Mouse (Mus musculus) lung, adult 2 months (tissue): ENCODE data around the gene Anxa1.

Experiments used
- CTCF ChIP-seq: fragments of 200-500 bp; IDR thresholded peaks from 2 replicates; pipeline ENCODE4 v1.5.1; 2011; ENCODE audit warnings: mild to moderate bottlenecking, low read length, control low read depth; ENCODE audit not compliant: insufficient read depth
- POLR2A ChIP-seq: fragments of 200-500 bp; IDR thresholded peaks from 2 replicates; pipeline ENCODE4 v1.6.1; 2011; ENCODE audit warnings: low read depth, mild to moderate bottlenecking, control low read depth, low read length, borderline replicate concordance; ENCODE audit errors: extremely low read depth

- TF ChIP-seq CTCF (no peak), POLR2A (no peak)
Observed at GRCm38 (mm10) chr19:20388276-20388675, 2.5 kb downstream of the Anxa1 start.
